Mouse (Mus musculus) embryonic facial prominence, embryonic 11.5 days (tissue): ENCODE measurements around the gene Gpam. TPM values are rescaled to one million over a fixed set of nuclear protein-coding genes. Genes with fewer than 3 reads are reported as not detected.

Experiments
- ATAC-seq: fragments of 200-750 bp; cut with Nextera tagmentation; replicated peaks from 2 replicates; pipeline ENCODE4 v1.8.0; 2017; ENCODE audit warnings: low read depth; ENCODE audit not compliant: insufficient number of reproducible peaks, low FRiP score, low TSS enrichment
- DNase-seq: peaks from one replicate; pipeline ENCODE4 v3.0.0-alpha.2; 2015; ENCODE audit warnings: low spot score
- H3K27ac ChIP-seq: fragments of 300-500 bp; sonication (generic); replicated peaks from 2 replicates; pipeline ENCODE4 v1.5.1; 2014; ENCODE audit warnings: mild to moderate bottlenecking, low read depth, low read length, control low read depth
- H3K27me3 ChIP-seq: fragments of 300-500 bp; sonication (generic); 2 replicates; pipeline ENCODE4 v1.6.1; 2014; ENCODE audit warnings: mild to moderate bottlenecking, low read length, moderate library complexity, mixed read lengths; ENCODE audit not compliant: control insufficient read depth, insufficient read depth
- H3K36me3 ChIP-seq: fragments of 300-500 bp; sonication (generic); replicated peaks from 2 replicates; pipeline ENCODE4 v1.6.1; 2014; ENCODE audit warnings: low read depth, mild to moderate bottlenecking, low read length, moderate library complexity, mixed read lengths; ENCODE audit not compliant: control insufficient read depth, insufficient read depth
- H3K4me1 ChIP-seq: fragments of 300-500 bp; sonication (generic); 2 replicates; pipeline ENCODE4 v1.6.1; 2014; ENCODE audit warnings: low read length, mixed read lengths; ENCODE audit not compliant: control insufficient read depth, insufficient read depth
- H3K4me2 ChIP-seq: fragments of 300-500 bp; sonication (generic); 2 replicates; pipeline ENCODE4 v1.6.1; 2014; ENCODE audit warnings: low read depth, mild to moderate bottlenecking, control low read depth, low read length, moderate library complexity
- H3K4me3 ChIP-seq: fragments of 300-500 bp; sonication (generic); 2 replicates; pipeline ENCODE4 v1.5.1; 2014; ENCODE audit warnings: low read depth, low read length, control low read depth
- H3K9ac ChIP-seq: fragments of 300-500 bp; sonication (generic); replicated peaks from 2 replicates; pipeline ENCODE4 v1.6.1; 2014; ENCODE audit warnings: mild to moderate bottlenecking, control low read depth, low read length
- H3K9me3 ChIP-seq: fragments of 300-500 bp; sonication (generic); replicated peaks from 2 replicates; pipeline ENCODE4 v1.6.1; 2016; ENCODE audit warnings: mild to moderate bottlenecking, low read length, inconsistent platforms, mixed read lengths; ENCODE audit not compliant: control insufficient read depth
- WGBS: fragments of 180-500 bp; shearing (Covaris S2); extraction: QIAGEN DNeasy Blood & Tissue Kit; methylation state at CpG from one replicate; pipeline ENCODE4 v1.1.7; 2014; 5-methylcytosine and 5-hydroxymethylcytosine counted together
- polyA plus RNA-seq: library from polyadenylated mRNA; unstranded; fragments of >200 nt; fragmentation: Nextera tagmentation; extraction: Ambion mirVana; gene quantifications from 2 replicates; pipeline ENCODE4 v1.2.1, GENCODE M21; 2014

Gpam gene
- polyA plus RNA-seq, 1 experiment from 2014 or later, result 18.7 TPM

- Histone ChIP-seq H3K27me3 (no peaks in the 10 kb centered on the region), H3K4me3 (no peak overlapping the region), H3K4me1 (no peaks in the 10 kb centered on the region), H3K9me3 (no peaks in the 10 kb centered on the region), H3K27ac (no peak overlapping the region), H3K36me3 (no peaks in the 10 kb centered on the region), H3K4me2 (no peak overlapping the region), H3K9ac (no peak overlapping the region)
- ATAC-seq (no peak), DNase-seq (no peak)
- 51% methylated on average over 1 of the region's 1 CpGs for WGBS
Measured at GRCm38 (mm10) chr19:55018872-55019271, 108.2 kb downstream of the Gpam start.

Other genes with a start within 250 kb of the Gpam start
- not detected in 2 replicates for gene Tectb, start 53.5 kb upstream of the Gpam start, polyA plus RNA-seq
- not detected in 2 replicates for gene Gucy2g, start 114.0 kb upstream of the Gpam start, polyA plus RNA-seq
- gene Acsl5, start 124.7 kb upstream of the Gpam start, polyA plus RNA-seq, result 30.0 and 30.6 TPM in 2 replicates
- 104 and 106 TPM in 2 replicates for gene Zdhhc6, start 188.8 kb upstream of the Gpam start, polyA plus RNA-seq
- 22.4 and 26.6 TPM in 2 replicates for gene Vti1a, start 189.1 kb upstream of the Gpam start, polyA plus RNA-seq